Comparison of ENCODE assay signal across 20 mouse cellular contexts in genomic region chr1:126364556-126364955, GRCm38 (mm10).
DNase-seq lines count a peak whose midpoint lies in the region; ATAC-seq and TF ChIP-seq lines count a peak whose summit lies in the region.
"Had no signal": no experiment of that assay in that cellular context is flagged by ENCODE, and none has a peak within 500 bp of the region (broad histone marks: within the 10 kb centered on the region; RNA-seq: fewer than 3 reads in every experiment).

No protein-coding gene starts in this region.

- POLR2A ChIA-PET in Patski (lab: Charles Lee), result no interaction called here

- 75% methylated on average over 6 of the region's 6 CpGs for whole genome bisulfite sequencing in limb, embryonic 10.5 days

- CTCF ChIA-PET in Patski (lab: Charles Lee), result interaction anchor here (1.1 to 1.3 kb wide), 2 partner anchors 13 to 567 kb away, joined by 3 read pairs; no protein-coding TSS in a partner anchor

- TF ChIP-seq CTCF in Patski (IDR thresholded peaks at IDR 0.05), result no peak

- no peak overlapping the region for H3K27ac ChIP-seq in limb, embryonic 10.5 days
- H3K27ac ChIP-seq: embryonic facial prominence, embryonic 15.5 days; forebrain, embryonic 10.5 days; hindbrain, embryonic 10.5 days; hindbrain, embryonic 14.5 days; intestine, embryonic 15.5 days had no signal

- no peaks in the 10 kb centered on the region for H3K36me3 ChIP-seq in limb, embryonic 10.5 days
- H3K36me3 ChIP-seq: embryonic facial prominence, embryonic 15.5 days; forebrain, embryonic 10.5 days; heart, embryonic 12.5 days; hindbrain, embryonic 10.5 days; intestine, embryonic 15.5 days had no signal

- in situ Hi-C loops in Patski (cut with MboI; ENCODE audit: low pct_unique_long_range_greater_than_20kb), result no loop called here

- H3K27me3 ChIP-seq in Patski, result no peaks in the 10 kb centered on the region
- no peaks in the 10 kb centered on the region for H3K27me3 ChIP-seq in limb, embryonic 10.5 days (ENCODE audit: low read depth, poor library complexity, severe bottlenecking)
- H3K27me3 ChIP-seq: embryonic facial prominence, embryonic 15.5 days; heart, embryonic 12.5 days; intestine, embryonic 15.5 days had no signal

- no peaks in the 10 kb centered on the region for H3K4me1 ChIP-seq in limb, embryonic 10.5 days
- H3K4me1 ChIP-seq: embryonic facial prominence, embryonic 15.5 days; forebrain, embryonic 10.5 days; heart, embryonic 12.5 days; hindbrain, embryonic 10.5 days; intestine, embryonic 15.5 days had no signal

- no peak overlapping the region for H3K4me3 ChIP-seq in limb, embryonic 10.5 days
- H3K4me3 ChIP-seq: embryonic facial prominence, embryonic 15.5 days; erythroblast, embryonic 14.5 days; forebrain, embryonic 10.5 days; heart, embryonic 12.5 days; hindbrain, embryonic 10.5 days; intestine, embryonic 15.5 days had no signal

- no peaks in the 10 kb centered on the region for H3K9me3 ChIP-seq in limb, embryonic 10.5 days (replicated peaks)
- H3K9me3 ChIP-seq: embryonic facial prominence, embryonic 15.5 days; forebrain, embryonic 10.5 days; heart, embryonic 12.5 days; hindbrain, embryonic 10.5 days; intestine, embryonic 15.5 days had no signal

- peak; percentile 55 for DNase-seq in adrenal gland, adult 8-10 months
- DNase-seq in adrenal gland, postnatal 25 days, result no peak
- DNase-seq in 3T3-L1 (ENCODE audit: low read depth, low spot score), result peak; percentile 2
- peak; percentile 30 for DNase-seq in Patski (ENCODE audit: low read depth, low spot score)
- DNase-seq in brain, adult 2 months (ENCODE audit: low read depth, low spot score), result peak; percentile 30
- DNase-seq in limb, embryonic 10.5 days (ENCODE audit: low spot score), result no peak
- no peak for DNase-seq in urinary bladder, postnatal 4 days (ENCODE audit: low spot score in 2 of 2)
- DNase-seq: cerebellum, adult 2 months; cerebellum, postnatal 10 days; embryo, embryonic 11 days; gastrocnemius, postnatal 10 days; kidney, adult 18-20 months had no signal

- ATAC-seq in Patski, result no peak
- ATAC-seq: forebrain, embryonic 16.5 days; intestine, embryonic 15.5 days had no signal

Comparison
In these comparisons a context has a peak if more than half of its experiments do, and no peak if none do; other contexts are left out.
1. DNase-seq: peak in adrenal gland, adult 8-10 months (single experiment), 3T3-L1 (single experiment), Patski (single experiment) and brain, adult 2 months (single experiment); none in adrenal gland, postnatal 25 days (single experiment), limb, embryonic 10.5 days (single experiment) and urinary bladder, postnatal 4 days (0 of 2).